Mouse (Mus musculus): ENCODE measurements around the gene Olfr223.

- no peak for TF ChIP-seq CTCF (IDR thresholded peaks at IDR 0.05; ENCODE audit: low read depth, low read length)
- no peak for TF ChIP-seq POLR2A (IDR thresholded peaks at IDR 0.05; ENCODE audit: extremely low read depth, insufficient read depth, low read length)
Measured at GRCm38 (mm10) chr11:59600872-59601271, 7.8 kb upstream of the Olfr223 start.
